Mouse (Mus musculus) E14TG2a.4 (cell line): ENCODE measurements around the gene Zfand3.

Experiments
- H3K27me3 ChIP-seq: 2 replicates; pipeline ENCODE4 v1.6.1; 2014; ENCODE audit warnings: low read length, control low read depth; ENCODE audit not compliant: insufficient read depth
- H3K36me3 ChIP-seq: 2 replicates; pipeline ENCODE4 v1.6.1; 2014; ENCODE audit warnings: low read length, control low read depth; ENCODE audit not compliant: insufficient read depth
- H3K4me1 ChIP-seq: replicated peaks from 2 replicates; pipeline ENCODE4 v1.6.1; 2014; ENCODE audit warnings: low read depth, low read length, control low read depth
- H3K4me3 ChIP-seq: replicated peaks from 2 replicates; pipeline ENCODE4 v1.5.1; 2014; ENCODE audit warnings: mild to moderate bottlenecking, low read length
- H3K9me3 ChIP-seq: 2 replicates; pipeline ENCODE4 v1.6.1; 2014; ENCODE audit warnings: low read length, control low read depth
- CTCF ChIP-seq: conservative IDR thresholded peaks from 2 replicates; pipeline ENCODE4 v1.5.1; 2014; ENCODE audit warnings: low read length
- NANOG ChIP-seq: IDR thresholded peaks from 2 replicates; pipeline ENCODE4 v1.6.1; 2014; ENCODE audit warnings: borderline replicate concordance, low read length, mixed read lengths
- POU5F1 ChIP-seq: IDR thresholded peaks from 2 replicates; pipeline ENCODE4 v1.6.1; 2014; ENCODE audit warnings: low read length, borderline replicate concordance

Gene Zfand3

GRCm38 (mm10) chr17:30051523-30052346, 47.2 kb downstream of the Zfand3 start:
- TF ChIP-seq NANOG: no peak
- TF ChIP-seq CTCF: no peak
- TF ChIP-seq POU5F1: no peak
- H3K4me3 ChIP-seq: no peak overlapping the region
- no peaks in the 10 kb centered on the region for H3K27me3 ChIP-seq
- H3K9me3 ChIP-seq: no peaks in the 10 kb centered on the region
- H3K36me3 ChIP-seq: peaks cover 8% of the 10 kb centered on the region; the same call in 1 of the 2 replicates
- no peaks in the 10 kb centered on the region for H3K4me1 ChIP-seq

- H3K36me3 ChIP-seq: peaks cover 8% of the 10 kb centered on the region; the same call in 1 of the 2 replicates
- H3K9me3 ChIP-seq: no peaks in the 10 kb centered on the region
- no peak overlapping the region for H3K4me3 ChIP-seq
- H3K27me3 ChIP-seq: no peaks in the 10 kb centered on the region
- no peaks in the 10 kb centered on the region for H3K4me1 ChIP-seq
- TF ChIP-seq POU5F1 (no peak), CTCF (no peak), NANOG (no peak)
Observed at GRCm38 (mm10) chr17:30052347-30052742, 47.8 kb downstream of the Zfand3 start.

- Histone ChIP-seq H3K4me3 (no peak overlapping the region), H3K4me1 (peaks cover 7% of the 10 kb centered on the region), H3K27me3 (no peaks in the 10 kb centered on the region), H3K9me3 (no peaks in the 10 kb centered on the region), H3K36me3 (peaks cover 8% of the 10 kb centered on the region; the same call in 1 of the 2 replicates)
- no peak for TF ChIP-seq POU5F1
- TF ChIP-seq CTCF: no peak
- no peak for TF ChIP-seq NANOG
Observed at GRCm38 (mm10) chr17:30053463-30053862, 48.9 kb downstream of the Zfand3 start.

GRCm38 (mm10) chr17:30053871-30054270, 49.3 kb downstream of the Zfand3 start:
- no peaks in the 10 kb centered on the region for H3K27me3 ChIP-seq
- peaks cover 8% of the 10 kb centered on the region; the same call in 1 of the 2 replicates for H3K36me3 ChIP-seq
- H3K9me3 ChIP-seq: no peaks in the 10 kb centered on the region
- no peak for TF ChIP-seq POU5F1
- no peak for TF ChIP-seq NANOG
- no peak for TF ChIP-seq CTCF
- H3K4me3 ChIP-seq: no peak overlapping the region
- peaks cover 10% of the 10 kb centered on the region for H3K4me1 ChIP-seq

GRCm38 (mm10) chr17:30056226-30056625, 51.7 kb downstream of the Zfand3 start:
- TF ChIP-seq CTCF (no peak), NANOG (no peak), POU5F1 (no peak)
- Histone ChIP-seq H3K9me3 (no peaks in the 10 kb centered on the region), H3K4me1 (peaks cover 12% of the 10 kb centered on the region), H3K27me3 (no peaks in the 10 kb centered on the region), H3K36me3 (peaks cover 10% of the 10 kb centered on the region; the same call in 1 of the 2 replicates), H3K4me3 (no peak overlapping the region)

- TF ChIP-seq POU5F1 (no peak), CTCF (no peak), NANOG (no peak)
- Histone ChIP-seq H3K27me3 (no peaks in the 10 kb centered on the region), H3K4me1 (peaks cover 12% of the 10 kb centered on the region), H3K36me3 (peaks cover 12% of the 10 kb centered on the region; the same call in 1 of the 2 replicates), H3K4me3 (no peak overlapping the region), H3K9me3 (no peaks in the 10 kb centered on the region)
Observed at GRCm38 (mm10) chr17:30058594-30058993, 54.1 kb downstream of the Zfand3 start.

- Histone ChIP-seq H3K4me3 (no peak overlapping the region), H3K9me3 (no peaks in the 10 kb centered on the region), H3K36me3 (peaks cover 12% of the 10 kb centered on the region; the same call in 1 of the 2 replicates), H3K27me3 (no peaks in the 10 kb centered on the region), H3K4me1 (peaks cover 12% of the 10 kb centered on the region)
- TF ChIP-seq POU5F1 (no peak), CTCF (no peak), NANOG (no peak)
Observed at GRCm38 (mm10) chr17:30059066-30059465, 54.5 kb downstream of the Zfand3 start.

GRCm38 (mm10) chr17:30061100-30061837, 56.7 kb downstream of the Zfand3 start:
- H3K4me3 ChIP-seq: no peak overlapping the region
- H3K9me3 ChIP-seq: no peaks in the 10 kb centered on the region
- H3K27me3 ChIP-seq: no peaks in the 10 kb centered on the region
- H3K4me1 ChIP-seq: peaks cover 12% of the 10 kb centered on the region
- no peak for TF ChIP-seq POU5F1
- TF ChIP-seq NANOG: no peak
- H3K36me3 ChIP-seq: 0 out of 2 replicates have a peak, but pooled peaks cover 4% of the 10 kb centered on the region
